Mouse (Mus musculus): Measurements from ENCODE around the gene Eps8l1. TPM values are rescaled to one million over a fixed set of nuclear protein-coding genes. Genes with fewer than 3 reads are reported as not detected.
A peak's percentile ranks its signal among the peaks of the same experiment; 100 is the strongest.

The Eps8l1 gene
- total RNA-seq, 2 experiments from 2014 or later = 2.6 to 3.0 TPM

- peak; percentile 54 to 56 for DNase-seq (ENCODE audit: low spot score in 2 of 2)
Measured at GRCm38 (mm10) chr7:4478021-4478795, 17.7 kb downstream of the Eps8l1 start.

DNA sequence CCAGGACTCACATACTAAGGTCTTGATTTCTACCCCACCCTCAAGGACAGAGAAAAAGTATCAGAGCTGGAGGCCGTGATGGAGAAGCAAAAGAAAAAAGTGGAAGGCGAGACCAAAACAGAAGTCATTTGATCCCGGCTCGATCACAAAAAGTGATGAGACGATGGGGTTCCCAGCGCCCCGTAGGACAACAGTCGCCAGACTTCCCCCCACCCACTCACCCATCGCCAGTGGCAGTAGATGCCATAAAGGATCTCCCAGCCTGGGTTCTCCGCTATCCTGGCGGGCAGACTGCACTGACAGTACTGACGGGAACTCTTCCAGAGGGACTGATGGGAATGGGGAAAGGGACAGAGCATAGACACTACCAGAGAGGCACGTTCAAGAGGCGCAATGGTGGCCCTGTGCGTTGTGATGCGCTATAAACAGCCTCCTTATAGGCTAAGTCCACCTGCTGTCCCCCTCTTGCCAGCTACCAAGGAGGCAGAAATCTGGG, 18.4 kb downstream of the Eps8l1 start:
- DNase-seq (ENCODE audit: low spot score in 2 of 2) = no peak

DNA sequence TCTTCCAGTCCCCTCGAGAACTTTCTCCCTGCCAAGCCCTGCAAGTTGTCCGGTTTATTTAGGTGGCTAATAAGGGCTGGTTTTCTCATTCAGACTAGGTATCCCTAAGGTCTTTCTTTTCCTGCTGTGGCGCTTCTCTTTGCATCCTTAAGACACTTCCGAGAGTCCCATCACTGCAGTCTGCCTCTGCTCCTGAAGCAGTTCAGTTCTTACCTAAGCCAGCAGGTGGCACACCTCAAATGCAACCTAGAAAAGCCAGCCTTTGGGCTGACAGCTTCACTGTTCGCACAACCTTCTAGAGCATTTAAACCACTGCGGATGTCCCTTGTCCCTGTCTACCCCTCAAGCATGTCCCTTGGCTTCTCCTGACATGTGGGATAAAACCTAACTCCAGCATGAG, 19.2 kb downstream of the Eps8l1 start:
- no peak for DNase-seq (ENCODE audit: low spot score in 2 of 2)

GRCm38 (mm10) chr7:4482281-4482680, 21.8 kb downstream of the Eps8l1 start:
- DNase-seq (ENCODE audit: low spot score in 2 of 2) = no peak

DNA sequence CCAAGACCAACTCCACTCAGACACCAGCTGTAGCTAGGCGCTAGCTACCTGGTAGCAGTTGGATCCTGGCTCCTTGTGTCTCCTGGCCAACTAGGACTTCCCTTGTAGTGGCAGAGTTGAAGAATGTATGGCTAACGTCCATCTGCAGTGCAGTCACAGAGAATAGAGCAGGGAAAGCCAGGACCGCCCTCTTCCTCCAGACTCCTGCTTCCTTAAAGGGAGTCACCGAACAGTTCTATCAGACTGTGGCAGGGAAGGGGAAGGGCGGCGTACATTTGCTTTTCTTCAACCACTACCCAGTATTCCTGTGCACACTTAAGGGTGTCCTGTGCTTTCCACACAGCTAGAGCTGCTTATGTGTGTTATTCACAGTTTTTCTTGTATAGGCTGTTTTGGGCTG, 30.8 kb downstream of the Eps8l1 start:
- DNase-seq (ENCODE audit: low spot score in 2 of 2) = no peak

DNA sequence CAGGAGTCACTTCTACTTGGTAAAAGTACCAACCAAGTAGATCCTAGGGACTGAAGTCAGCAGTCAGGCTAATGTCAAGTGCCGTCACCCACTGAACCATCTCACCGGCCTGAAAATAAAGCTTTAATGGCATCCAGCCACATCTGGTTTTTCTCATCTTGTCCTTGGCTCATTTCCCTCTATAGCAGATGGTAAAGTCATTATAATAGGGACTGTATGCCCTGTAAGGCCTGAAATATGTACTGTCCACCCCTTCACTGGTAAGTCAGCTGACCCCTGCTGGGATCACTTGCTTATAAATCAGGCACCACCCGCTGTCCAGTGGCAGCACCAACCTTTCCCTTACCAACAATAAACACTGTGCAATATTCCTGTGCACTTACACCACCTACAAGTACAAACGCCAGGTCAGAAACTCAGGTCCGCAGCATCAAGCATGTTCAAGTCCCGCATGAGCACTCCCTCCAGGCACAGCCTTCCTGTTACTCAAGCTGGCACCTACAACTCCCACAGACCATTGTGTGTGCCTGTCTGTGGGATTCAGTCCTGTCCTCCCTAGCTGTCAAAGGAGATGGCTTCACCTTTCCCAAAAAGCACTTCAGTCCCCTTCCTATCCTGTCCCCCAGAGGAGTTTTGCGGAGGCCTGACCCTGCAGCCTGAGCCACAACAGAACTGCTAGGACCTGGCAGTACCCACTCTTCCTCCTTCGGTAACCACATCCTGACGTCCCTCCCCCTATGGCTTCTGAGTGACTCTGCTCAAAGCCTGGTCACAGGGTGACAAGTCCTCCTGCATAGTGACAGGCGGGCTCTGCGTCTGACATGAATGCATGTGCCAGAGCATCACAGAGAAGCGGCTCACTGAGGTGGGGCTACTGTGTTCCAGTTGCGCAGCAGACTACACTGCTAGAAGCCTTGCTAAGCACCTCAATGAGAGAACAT, 32.1 kb downstream of the Eps8l1 start:
- DNase-seq (ENCODE audit: low spot score in 2 of 2) = no peak

- DNase-seq (ENCODE audit: low spot score in 2 of 2) = no peak
Measured at GRCm38 (mm10) chr7:4493991-4494390, 33.5 kb downstream of the Eps8l1 start.

DNA sequence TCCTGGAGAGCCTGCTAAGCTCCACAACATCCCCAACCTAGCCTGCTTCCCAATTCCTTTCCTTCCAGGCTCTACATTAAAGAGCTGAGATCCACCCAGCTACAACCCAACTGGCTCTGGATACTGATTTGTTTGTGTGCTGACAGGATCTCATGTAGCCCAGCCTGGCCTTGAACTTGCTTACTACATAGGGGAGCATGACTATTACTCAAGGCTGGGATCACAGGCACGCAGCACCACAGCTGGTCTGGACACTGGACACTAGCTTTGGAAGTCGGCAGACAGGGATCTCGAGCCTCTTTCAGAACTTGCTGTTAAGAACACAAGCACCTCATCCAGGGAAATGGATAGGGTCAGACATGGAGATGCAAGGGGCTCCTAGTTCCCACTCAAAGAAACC, 36.0 kb downstream of the Eps8l1 start:
- DNase-seq (ENCODE audit: low spot score in 2 of 2) = no peak

DNA sequence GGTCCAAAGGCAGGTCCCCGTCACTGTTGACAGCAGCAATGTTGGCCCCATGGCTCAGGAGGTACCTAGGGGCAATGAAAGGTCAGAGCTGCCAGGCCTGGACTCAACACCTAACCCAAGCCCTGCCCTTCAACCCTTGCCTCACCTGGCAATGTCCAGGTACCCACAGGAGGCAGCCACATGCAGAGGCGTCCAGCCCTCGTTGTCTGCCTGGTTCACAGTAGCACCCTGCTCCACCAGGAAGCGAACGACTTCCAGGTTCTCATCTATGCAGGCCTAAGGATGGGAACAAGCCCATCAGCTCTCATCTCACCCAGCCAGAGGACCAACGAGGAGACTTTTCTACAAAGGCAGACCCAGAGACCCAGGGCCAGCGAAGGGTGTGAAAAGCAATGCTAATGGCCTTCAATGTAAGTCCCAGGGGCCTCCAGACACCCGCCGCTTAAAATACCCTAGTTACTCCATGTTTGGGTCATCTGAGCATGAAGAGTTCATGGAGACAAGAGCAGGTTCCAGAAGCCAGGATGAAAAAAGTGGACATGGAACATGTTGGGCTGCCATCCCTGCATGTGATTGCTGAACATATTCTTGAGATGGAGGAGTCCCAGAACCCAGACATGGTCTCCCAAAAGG, 36.9 kb downstream of the Eps8l1 start:
- DNase-seq (ENCODE audit: low spot score in 2 of 2) = no peak

DNA sequence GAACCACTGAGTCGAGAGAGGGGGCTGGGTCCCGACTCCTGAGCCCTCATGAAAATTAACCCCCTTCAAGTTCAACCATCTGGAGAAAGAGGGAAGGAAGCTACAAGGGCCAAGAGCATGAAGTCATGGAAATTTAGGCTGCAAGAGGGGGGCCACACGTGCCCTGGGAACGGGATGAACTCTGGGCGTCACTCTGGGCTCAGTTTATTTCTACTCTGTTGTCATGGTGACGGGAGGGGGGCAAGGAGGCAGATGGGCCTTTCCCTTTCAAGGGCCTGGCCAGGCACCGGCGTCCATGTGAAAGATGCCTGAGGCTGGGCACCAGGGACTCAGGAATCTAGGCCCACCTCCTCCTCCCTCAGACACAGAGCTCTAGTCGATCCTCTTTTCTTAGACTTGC, 37.8 kb downstream of the Eps8l1 start:
- DNase-seq (ENCODE audit: low spot score in 2 of 2) = no peak

DNA sequence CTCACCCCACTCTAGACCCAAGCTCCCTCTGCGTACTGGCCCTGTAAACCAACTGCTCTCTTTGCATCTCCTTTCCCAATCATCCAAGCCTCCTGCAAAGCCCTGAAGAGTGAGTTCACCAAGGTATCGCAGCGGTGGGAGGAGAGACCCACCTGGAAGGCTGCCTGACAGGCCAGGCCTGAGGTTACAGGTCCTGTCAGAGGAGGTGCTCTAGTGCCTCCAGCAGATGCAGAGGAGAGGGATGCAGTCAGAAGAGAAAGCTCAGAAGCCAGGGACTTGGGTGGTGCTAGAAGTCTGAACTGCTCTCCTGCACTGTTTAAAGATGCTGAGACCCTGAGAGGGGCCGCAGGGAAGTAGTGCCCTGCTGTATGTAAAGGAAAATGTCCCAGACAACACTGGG, 38.6 kb downstream of the Eps8l1 start:
- no peak for DNase-seq (ENCODE audit: low spot score in 2 of 2)

- DNase-seq (ENCODE audit: low spot score in 2 of 2) = peak; percentile 51 to 67
Measured at GRCm38 (mm10) chr7:4500892-4501471, 40.5 kb downstream of the Eps8l1 start.

DNA sequence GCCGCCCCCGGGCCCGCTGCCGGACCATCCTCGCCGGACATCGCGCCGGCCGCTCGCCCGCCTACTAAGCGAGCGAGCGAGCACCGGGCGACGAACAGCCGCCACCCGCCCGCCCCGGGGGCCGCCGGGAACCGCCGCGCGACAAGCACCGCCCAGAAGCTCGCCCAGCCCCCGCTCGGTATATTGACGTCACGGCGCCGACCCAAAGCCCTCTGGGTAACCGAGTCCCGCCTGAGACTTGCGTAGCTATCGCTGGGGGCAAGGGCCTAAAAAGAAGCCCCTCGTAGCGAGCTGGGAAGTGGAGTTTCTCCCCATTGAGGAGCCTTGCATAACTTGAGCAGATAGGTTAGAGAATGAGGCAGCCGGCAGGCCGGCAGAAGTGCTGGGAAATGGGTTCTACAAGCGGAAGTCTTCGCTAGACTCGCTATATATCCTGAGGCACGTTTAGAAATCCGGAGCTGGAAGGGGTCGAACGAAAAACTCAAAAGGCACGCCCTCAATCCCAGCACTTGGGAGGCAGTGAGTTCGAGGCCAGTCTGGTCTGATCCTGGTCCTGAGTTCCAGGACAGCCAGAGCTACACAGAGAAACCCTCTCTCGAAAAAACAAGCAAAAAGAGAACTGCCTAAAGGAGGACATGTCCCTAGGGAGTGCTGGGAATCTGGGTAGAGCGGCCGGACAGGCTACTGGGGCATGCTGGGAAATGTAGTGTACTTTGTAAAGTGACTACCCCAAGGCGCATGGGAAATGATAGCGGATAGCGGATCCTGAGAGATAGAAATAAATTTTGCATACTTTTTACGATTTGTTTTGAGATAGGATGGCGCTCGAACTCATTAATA, 41.3 kb downstream of the Eps8l1 start, which contains the start of gene Ppp1r12c:
Gene Ppp1r12c, minus strand, starts transcription at position 123 of the 840 bp plus-strand sequence.
- peak; percentile 95 to 97 for DNase-seq (ENCODE audit: low spot score in 2 of 2)

DNA sequence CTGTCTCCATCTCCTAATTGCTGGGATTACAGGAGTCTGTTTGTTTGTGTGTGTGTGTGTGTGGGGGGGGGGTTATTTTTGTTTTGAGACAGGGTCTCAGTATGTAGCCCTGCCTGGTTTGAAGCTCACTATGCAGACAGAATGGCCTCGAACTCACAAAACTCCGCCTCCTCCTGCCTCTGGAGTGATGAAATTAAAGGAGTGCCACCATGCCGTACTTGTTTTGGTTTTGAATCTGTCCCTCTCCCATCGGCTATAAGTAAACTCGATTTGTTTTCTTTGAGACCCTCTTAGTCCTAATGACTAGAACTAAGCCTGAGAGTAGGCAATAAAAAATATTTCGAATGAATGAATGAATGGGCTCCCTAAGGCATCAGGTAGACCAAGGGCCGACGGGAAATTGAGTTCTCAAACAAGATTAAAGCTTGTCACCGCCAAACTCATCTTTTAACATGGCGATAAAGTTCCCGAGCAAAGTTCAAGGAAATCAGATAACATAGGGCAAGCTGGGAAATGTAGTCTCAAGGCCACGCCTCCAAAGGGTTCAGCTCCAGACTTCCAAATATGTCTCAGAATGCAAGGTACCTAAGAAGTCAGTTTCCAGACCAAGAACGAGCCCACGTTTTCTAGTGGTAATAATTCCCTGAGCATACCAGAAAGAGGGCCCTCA, 42.1 kb downstream of the Eps8l1 start:
- DNase-seq (ENCODE audit: low spot score in 2 of 2) = peak in 1 of 2 experiments; percentile 36

DNA sequence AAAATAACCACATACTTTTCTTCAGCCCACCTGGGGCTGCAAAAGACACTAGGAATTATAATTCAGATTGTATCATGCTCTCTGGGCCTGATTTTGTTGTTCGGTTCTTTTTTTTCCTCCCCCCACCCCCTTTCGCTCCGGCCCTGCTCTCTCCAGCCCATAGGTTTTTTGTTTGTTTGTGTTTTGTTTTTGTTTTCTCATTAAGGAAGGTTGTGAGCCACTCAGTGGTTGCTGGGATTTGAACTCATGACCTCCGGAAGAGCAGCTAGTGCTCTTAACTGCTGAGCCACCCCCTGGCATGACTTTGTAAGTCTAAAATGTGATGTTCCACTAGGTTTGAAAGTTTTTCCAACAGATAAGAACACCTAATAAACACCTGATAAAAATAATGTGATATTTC, 42.6 kb downstream of the Eps8l1 start:
- no peak for DNase-seq (ENCODE audit: low spot score in 2 of 2)

- no peak for DNase-seq (ENCODE audit: low spot score in 2 of 2)
Measured at GRCm38 (mm10) chr7:4503858-4504257, 43.4 kb downstream of the Eps8l1 start.

DNA sequence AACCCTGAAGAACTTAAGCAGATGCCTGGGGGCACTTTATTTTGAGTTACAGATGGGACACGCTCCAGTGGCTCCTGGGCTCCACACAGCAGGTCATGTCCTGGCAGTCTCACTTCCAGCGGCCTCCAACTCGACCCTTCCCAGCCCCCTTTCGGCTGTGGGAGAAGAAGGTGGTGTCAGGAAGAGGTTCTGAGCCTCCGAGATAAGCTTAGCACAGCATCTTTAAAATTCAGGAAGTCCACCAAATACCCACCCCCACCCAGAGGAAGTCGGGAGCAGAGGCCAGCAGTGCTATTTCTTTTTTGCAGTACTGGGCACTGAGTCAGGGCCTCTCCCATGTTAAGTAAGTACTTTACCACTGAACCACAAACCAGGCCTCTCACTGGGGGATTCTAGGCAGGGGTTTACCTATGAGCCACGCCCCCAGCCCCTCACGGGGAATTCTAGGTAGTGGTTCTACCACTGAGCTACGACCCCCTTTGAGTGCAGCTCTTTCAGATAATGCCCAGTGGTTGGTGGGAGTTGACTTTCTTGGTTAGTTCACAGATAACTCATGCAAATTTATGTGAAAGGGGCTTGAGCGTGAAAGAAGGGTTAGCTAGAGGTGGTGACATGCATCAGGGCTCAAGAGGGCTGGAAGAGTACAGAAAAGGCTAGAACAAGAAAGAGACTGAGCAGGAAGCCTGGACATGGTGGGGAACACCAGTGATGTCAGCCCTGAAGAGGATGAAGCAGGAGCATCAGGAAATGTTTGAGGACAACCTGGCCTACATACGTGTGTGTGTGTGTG, 44.4 kb downstream of the Eps8l1 start:
- DNase-seq (ENCODE audit: low spot score in 2 of 2) = no peak

DNA sequence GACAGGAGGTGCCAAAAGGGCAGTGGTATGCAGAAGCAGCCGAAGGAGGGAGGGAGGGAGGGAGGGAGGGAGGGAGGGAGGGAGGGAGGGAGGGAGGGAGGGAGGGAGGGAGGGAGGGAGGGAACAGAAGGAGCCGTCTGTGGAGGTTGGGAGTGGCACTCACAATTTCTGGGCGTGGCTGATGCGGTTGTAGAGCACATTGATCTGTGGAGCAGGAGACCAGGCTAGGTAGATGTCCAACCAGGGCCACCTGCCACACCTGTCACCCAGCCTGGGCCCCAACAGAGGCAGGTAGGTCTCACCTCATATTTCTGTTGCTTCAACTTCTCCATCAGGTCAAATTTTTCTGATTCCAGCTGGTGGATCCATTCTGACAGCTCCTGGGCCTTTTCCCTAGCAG, 46.7 kb downstream of the Eps8l1 start:
- no peak for DNase-seq (ENCODE audit: low spot score in 2 of 2)

Measured in adrenal gland, adult 18-20 months (tissue).